Mouse (Mus musculus) testis, adult 2 months (tissue): Measurements from ENCODE around the gene Tox4. TPM values are rescaled to one million over a fixed set of nuclear protein-coding genes. Genes with fewer than 3 reads are reported as not detected.

ENCODE experiments used
- H3K27ac ChIP-seq: fragments of 200-500 bp; 2 replicates; pipeline ENCODE4 v1.5.1; 2012; ENCODE audit warnings: low read depth, low read length; ENCODE audit not compliant: control insufficient read depth, insufficient read depth
- H3K27me3 ChIP-seq: fragments of 200-500 bp; 2 replicates; pipeline ENCODE4 v1.6.1; 2012; ENCODE audit warnings: mild to moderate bottlenecking, low read length, moderate library complexity; ENCODE audit not compliant: control insufficient read depth, insufficient read depth
- H3K36me3 ChIP-seq: fragments of 200-500 bp; 2 replicates; pipeline ENCODE4 v1.6.1; 2012; ENCODE audit warnings: mild to moderate bottlenecking, low read length; ENCODE audit not compliant: control insufficient read depth, insufficient read depth
- H3K4me1 ChIP-seq: fragments of 200-500 bp; 2 replicates; pipeline ENCODE4 v1.6.1; 2012; ENCODE audit warnings: low read length; ENCODE audit not compliant: control insufficient read depth, insufficient read depth
- H3K4me3 ChIP-seq: fragments of 200-500 bp; 2 replicates; pipeline ENCODE4 v1.5.1; 2012; ENCODE audit warnings: low read depth, mild to moderate bottlenecking, low read length, moderate library complexity, mixed read lengths; ENCODE audit not compliant: control insufficient read depth
- CTCF ChIP-seq: fragments of 200-500 bp; IDR thresholded peaks from 2 replicates; pipeline ENCODE4 v1.5.1; 2012; ENCODE audit warnings: low read depth, mild to moderate bottlenecking, inconsistent platforms, low read length, moderate library complexity; ENCODE audit not compliant: control insufficient read depth, insufficient read depth, insufficient replicate concordance
- POLR2A ChIP-seq: fragments of 200-500 bp; IDR thresholded peaks from 2 replicates; pipeline ENCODE4 v1.6.1; 2012; ENCODE audit warnings: low read depth, mild to moderate bottlenecking, inconsistent platforms, low read length, moderate library complexity; ENCODE audit not compliant: control insufficient read depth
- polyA plus RNA-seq: library from polyadenylated mRNA; depleted of rRNA; stranded (reverse); fragments of >200 nt; gene quantifications from 2 replicates; pipeline ENCODE4 v1.2.3, GENCODE M21; 2012

Gene Tox4
- polyA plus RNA-seq, 1 experiment, result 47.3 TPM

DNA sequence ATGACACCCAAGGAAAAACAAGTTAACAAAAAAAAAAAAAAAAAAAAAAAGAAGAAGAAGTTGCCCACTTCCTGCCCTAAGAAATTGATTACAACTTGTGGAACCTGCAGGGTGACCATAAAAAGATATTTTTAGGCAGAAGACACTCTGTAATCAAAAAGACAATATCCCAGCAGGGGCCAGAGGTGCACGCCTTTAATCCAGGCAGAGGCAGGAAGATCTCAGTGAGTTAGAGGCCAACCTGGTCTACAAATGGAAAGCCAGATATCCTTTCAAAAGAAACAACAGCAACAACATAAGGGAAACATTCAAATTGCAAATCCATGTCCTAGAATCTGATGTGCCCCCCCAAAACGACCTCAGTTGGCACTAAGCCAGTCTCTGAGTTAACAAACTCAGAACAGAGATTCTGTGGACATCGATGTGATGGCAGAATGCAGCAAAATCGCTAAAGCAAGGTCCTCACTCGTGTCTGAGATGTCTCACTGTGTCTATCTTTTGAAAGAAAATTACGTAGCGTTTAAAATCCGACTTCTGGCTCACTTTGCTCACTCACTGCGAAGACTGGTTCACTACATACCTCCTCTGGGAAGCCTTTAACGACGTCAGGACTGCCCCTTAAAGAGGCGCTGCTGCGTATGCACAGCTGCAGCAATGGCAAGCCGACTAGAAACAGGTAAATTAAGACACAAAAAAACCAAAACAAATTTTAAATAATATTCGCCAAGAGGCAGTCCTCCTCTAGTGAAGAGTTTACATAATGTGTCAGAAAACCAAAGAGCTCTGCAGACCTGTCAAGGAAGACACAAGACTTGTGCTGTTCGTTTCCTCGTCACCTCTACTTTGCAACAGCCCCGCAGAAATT lies 22.4 kb upstream of the Tox4 start:
- Histone ChIP-seq H3K4me3 (peak overlapping the region; percentile 77), H3K4me1 (peaks cover 5% of the 10 kb centered on the region; the same call in 1 of the 2 replicates), H3K27ac (peak overlapping the region; percentile 97), H3K27me3 (no peaks in the 10 kb centered on the region), H3K36me3 (no peaks in the 10 kb centered on the region)
- TF ChIP-seq CTCF (no peak), POLR2A (no peak)

DNA sequence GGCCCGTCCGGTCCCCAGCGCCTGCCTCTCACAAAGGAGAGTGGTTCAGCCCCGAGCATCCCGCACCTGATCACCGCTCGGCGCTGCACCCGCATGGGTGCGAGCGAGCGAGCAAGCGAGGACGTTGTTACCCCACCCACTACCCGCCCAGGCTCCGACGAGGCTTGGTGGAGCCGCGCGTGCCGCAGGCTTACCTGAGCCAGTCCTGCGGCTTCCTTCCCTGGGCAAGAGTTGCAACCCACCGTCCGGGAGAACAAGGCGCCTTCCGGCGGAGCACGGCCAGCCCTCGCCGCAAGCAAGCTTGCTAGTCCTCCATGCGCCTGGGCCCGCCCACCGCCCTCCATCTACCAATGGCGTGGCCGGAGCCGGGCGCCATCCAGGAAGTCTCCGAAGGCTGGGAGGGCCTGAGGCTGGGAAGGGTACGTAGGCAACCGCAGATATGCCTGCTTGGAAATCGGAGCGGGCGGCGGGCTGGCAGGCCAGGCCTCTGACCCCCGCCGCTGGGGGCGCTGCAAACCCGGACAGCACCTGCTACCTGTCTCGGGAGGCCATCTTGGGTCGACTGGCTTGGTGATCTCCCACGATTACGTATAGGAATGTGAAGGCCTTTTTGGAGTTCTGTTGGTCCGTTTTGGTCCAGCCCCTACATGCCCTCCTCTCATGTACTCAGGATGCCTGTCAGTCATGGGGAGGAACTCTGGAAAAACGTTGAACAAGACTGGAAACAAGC lies 21.3 kb upstream of the Tox4 start, which contains the start of gene Chd8:
TSS of gene Chd8 (minus strand) at position 297 of the 730 bp plus-strand sequence.
- TF ChIP-seq POLR2A (peak; percentile 70), CTCF (peak; percentile 66)
- no peaks in the 10 kb centered on the region for H3K27me3 ChIP-seq
- no peaks in the 10 kb centered on the region for H3K36me3 ChIP-seq
- H3K4me3 ChIP-seq, result peak within 1 kb of the TSS; percentile 77
- H3K4me1 ChIP-seq, result peaks cover 5% of the 10 kb centered on the region; the same call in 1 of the 2 replicates
- H3K27ac ChIP-seq, result peak within 1 kb of the TSS; percentile 97

DNA sequence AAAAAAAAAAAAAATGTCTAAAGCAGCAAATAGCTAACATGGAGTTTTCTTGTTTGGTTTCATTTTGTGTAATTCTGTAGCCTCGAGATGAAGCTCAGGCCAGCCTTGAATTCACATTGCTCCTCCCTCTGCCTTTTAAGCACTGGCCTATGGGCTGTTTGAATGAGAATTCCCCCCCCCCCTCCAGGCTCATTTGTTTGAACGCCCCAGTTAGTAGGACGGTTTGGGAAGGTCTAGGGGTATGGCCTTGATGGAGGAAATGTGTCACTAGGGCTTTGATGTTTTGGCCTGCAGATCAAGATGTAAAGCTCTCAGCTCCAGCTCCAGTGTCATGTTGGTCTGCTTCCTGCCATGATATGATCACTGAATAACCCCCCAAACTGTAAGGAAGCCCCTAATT lies 6.2 kb upstream of the Tox4 start:
- TF ChIP-seq CTCF (no peak), POLR2A (no peak)
- Histone ChIP-seq H3K27ac (no peak overlapping the region), H3K36me3 (peaks cover 5% of the 10 kb centered on the region), H3K27me3 (no peaks in the 10 kb centered on the region), H3K4me1 (no peaks in the 10 kb centered on the region; the same call in 1 of the 2 replicates), H3K4me3 (no peak overlapping the region)

- no peaks in the 10 kb centered on the region for H3K27me3 ChIP-seq
- H3K27ac ChIP-seq, result no peak overlapping the region
- TF ChIP-seq CTCF, result no peak
- no peak for TF ChIP-seq POLR2A
- H3K4me3 ChIP-seq, result peak overlapping the region; percentile 31; the same call in 1 of the 2 replicates
- peaks cover 4% of the 10 kb centered on the region for H3K4me1 ChIP-seq
- peaks cover 2% of the 10 kb centered on the region for H3K36me3 ChIP-seq
Measured at GRCm38 (mm10) chr14:52277210-52277609, 1.7 kb upstream of the Tox4 start.

DNA sequence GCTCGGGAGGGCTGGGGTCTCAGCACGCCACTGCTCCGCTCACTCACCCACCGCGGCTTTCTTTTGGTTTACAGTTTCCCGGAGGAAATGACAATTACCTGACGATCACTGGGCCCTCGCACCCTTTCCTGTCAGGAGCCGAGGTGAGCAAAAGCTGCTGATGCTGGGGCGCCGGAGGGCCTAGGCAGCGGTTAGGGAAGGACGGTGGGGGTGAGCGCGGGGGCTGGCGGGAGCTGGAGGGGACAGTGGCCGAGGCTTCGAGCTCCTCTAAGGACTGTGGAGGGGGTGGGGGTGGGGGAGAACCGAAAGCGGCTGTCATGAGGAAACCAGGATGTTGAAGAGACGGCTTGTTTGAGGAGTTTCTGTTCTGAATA lies 788 bp downstream of the Tox4 start:
- no peaks in the 10 kb centered on the region for H3K27me3 ChIP-seq
- H3K27ac ChIP-seq, result peak overlapping the region; percentile 95
- peak overlapping the region; percentile 96 for H3K4me3 ChIP-seq
- TF ChIP-seq POLR2A, result no peak
- no peak for TF ChIP-seq CTCF
- peaks cover 6% of the 10 kb centered on the region for H3K4me1 ChIP-seq
- no peaks in the 10 kb centered on the region for H3K36me3 ChIP-seq

- TF ChIP-seq CTCF (no peak), POLR2A (no peak)
- Histone ChIP-seq H3K27me3 (no peaks in the 10 kb centered on the region), H3K4me1 (peaks cover 2% of the 10 kb centered on the region; the same call in 1 of the 2 replicates), H3K27ac (no peak overlapping the region), H3K36me3 (peaks cover 1% of the 10 kb centered on the region), H3K4me3 (no peak overlapping the region)
Measured at GRCm38 (mm10) chr14:52283629-52284028, 4.7 kb downstream of the Tox4 start.

DNA sequence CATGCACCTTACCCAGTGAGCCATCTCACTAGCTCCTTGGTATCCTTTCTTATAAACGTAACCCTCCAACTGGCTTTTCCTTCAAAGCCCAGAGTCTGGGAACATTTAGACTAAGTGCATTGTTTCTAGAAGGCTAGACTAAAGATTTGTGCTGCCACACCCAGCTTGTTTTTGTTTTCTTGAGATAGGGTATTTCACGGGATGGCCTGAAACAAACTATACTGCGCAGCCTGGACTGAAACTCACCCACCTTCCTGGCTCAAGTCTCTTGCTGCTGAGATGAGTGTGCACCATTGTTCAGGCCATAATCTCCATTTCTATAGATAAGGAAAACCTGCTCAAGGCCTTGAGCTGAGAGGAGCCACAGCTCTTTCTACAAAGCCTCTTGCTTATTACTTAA lies 5.2 kb downstream of the Tox4 start:
- Histone ChIP-seq H3K36me3 (peaks cover 1% of the 10 kb centered on the region), H3K4me3 (no peak overlapping the region)
- TF ChIP-seq CTCF (no peak), POLR2A (no peak)

More for the DNA sequence above, 5.2 kb downstream of the Tox4 start:
- H3K27ac ChIP-seq, result no peak overlapping the region
- H3K4me1 ChIP-seq, result peaks cover 2% of the 10 kb centered on the region; the same call in 1 of the 2 replicates
- H3K27me3 ChIP-seq, result no peaks in the 10 kb centered on the region
